Mouse (Mus musculus) bone marrow macrophage, adult 2 months (primary cell): ENCODE results near the gene Foxn3.

Experiments
- CTCF ChIP-seq: IDR thresholded peaks from 2 replicates; pipeline ENCODE4 v1.5.1; 2012; ENCODE audit warnings: low read depth, mild to moderate bottlenecking, low read length, moderate library complexity
- POLR2A ChIP-seq: IDR thresholded peaks from 2 replicates; pipeline ENCODE4 v1.6.1; 2012; ENCODE audit warnings: mild to moderate bottlenecking, low read depth, low read length, borderline replicate concordance

GRCm38 (mm10) chr12:99519862-99520261 lies 43.5 kb downstream of the Foxn3 start:
- TF ChIP-seq POLR2A (no peak), CTCF (no peak)
